Mouse (Mus musculus) heart, postnatal 36 days (tissue): ENCODE measurements at regions not wholly inside any gene's neighbourhood (a gene's known extent, or its start where the extent isn't known, plus 50 kb on each side); places are given as distances from the start of the nearest gene placed in this dataset.
A peak's percentile ranks its signal among the peaks of the same experiment; 100 is the strongest.

Experiments used
- DNase-seq, 2 experiments: peaks; one replicate each; pipeline ENCODE4 v3.0.0; 2021 to 2022
- intact Hi-C: fragments of 180-260 bp; cut with DNase I; formaldehyde crosslinking; loops from one replicate; pipeline ENCODE4 v1.15.1; 2025

DNA sequence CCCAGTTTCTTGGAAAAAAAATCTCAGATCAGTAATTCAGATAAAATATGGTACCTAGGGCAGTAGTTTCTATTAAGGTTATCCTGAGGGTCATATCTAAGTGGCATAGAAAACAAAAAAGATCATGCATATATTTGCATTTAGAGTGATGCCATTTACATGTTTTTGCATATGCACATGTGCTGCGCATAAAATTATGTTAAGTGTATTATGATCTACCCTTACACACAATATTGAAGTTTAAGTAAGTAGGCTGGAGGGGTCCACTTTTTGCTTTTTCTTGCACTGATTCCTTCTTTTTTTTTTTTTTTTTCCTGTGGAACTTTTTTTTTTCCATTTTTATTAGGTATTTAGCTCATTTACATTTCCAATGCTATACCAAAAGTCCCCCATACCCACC lies 193.1 kb upstream of the Ptbp2 start:
- intact Hi-C loops, result no loop called here
- DNase-seq, result no peak

DNA sequence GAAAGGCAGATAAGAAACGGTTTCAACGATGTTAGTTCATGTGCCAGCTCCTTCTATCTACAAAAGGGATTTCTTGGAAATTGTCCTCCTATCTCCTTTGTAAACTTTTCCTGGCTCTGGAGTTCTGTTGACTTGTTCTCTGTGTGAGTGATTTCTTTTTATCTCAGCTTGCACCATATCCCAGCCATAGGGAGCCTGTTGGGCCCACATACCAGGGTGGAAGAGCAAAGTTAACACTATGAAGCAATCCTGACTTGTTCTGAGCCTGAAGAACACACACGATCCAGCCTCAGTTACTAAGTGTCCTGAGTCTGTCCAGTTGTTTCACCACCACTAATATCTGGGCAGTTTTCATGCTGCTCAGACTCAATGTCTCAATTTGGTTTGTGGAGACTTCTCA lies 192.1 kb upstream of the Ptbp2 start:
- intact Hi-C loops, result no loop called here
- no peak for DNase-seq

DNA sequence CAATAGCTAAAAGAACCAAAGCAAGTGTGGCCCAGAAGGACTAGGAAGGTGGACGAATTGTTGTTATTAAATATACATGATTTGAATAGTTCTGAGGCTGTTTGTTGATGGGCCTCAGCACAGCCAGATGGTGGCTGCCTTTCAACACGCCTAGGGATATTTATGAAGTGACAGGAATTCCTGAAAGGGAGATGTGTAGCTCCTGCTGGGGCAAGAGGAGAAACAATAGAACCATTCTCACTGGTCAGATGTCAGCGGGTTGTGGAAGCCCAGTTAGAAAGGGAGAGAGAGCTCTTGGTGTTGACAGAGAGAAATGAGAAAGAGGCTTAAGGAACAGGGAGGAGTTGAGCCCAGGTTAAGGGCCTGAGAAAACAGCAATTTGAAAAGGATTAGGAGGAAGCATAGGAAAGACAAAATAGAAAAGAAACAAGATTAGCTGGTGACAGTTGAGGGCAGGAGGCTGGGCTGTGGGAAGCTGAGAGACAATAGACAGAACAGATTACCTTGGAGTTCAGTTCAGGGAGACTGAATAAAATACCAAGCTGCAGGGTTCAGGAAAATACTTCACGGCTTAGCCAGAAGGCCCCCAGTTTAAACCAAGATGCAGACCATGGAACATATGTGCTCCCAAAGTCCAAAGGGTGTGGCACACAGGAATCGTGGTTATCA lies 174.7 kb upstream of the Ptbp2 start:
- intact Hi-C loops, result no loop called here
- no peak for DNase-seq

DNA sequence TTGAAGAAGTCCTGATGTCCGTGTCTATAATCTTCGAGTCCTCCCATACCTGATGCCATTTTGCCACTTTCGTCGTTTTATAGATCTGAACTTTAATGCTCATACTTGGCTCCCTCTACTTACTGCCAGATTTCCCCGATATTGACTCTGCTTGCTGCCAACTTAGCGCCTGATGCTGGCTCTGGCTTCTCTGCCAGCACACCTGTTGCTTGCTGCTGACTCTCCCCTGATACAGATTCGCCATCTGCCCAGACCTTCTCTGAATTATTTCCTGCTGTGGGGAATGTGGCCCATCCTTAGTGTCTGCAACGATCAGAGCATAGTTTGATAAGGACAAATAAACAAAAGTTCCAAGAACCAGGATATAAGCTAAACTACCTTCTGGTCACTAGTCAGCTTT lies 173.3 kb upstream of the Ptbp2 start:
- intact Hi-C loops, result no loop called here
- DNase-seq, result no peak

DNA sequence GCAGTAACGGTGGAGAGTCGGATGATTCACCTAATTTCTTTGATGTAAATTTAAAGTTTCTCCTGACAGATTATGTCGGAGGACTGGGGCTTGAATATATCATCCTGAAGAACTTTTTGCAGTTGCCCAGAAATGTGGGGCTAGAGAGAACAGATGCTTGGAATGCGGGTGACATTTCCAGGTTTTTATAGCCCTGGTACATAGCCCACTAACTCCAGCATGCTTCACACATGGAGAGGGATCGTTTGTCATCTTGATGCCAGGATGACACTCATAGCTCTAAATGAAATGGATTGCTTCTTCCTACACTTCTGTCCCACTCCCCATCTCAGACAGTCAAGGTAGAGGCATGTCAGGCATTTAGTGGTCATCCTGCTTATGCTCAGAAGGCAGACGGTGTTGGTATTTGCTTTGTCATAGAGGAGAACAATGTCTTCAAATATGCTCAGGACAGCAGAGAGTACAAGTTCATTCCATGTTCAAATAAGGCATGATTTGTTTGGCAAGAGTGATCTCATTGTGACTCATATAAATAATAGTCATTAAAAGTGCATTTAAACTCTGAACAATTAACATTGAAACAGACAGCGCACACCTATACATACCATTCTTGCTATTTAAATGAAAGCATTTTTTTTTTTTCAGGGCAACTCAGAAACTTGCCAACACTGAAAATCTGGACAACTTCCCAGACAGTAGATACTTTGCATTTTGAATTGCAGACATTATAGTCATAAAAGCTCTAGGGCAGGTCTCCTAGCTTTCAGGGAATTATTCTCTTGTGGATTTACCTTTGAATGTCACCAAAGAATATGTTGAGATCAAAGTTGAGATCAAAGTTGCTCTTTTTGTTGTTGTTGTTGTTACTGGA lies 171.7 kb upstream of the Ptbp2 start:
- intact Hi-C loops, result no loop called here
- no peak for DNase-seq

DNA sequence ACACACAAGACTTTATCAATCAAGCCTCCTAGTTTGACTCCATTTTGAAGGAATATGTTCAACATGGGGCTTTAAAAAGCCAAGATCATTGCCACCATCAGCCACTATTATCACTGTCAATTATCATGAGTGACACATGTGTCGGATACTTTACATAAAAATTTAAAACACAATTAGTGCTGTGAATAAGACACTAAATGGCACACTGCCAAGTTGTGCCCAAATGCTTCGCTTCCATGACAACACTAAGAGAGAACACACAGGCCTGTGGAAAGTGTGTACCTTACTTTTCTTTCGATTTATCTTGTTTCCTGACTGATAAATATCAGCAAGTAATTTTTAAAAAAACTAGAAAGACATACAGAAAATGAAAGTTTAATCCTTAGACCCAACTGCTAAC lies 166.5 kb upstream of the Ptbp2 start:
- no peak for DNase-seq
- intact Hi-C loops, result no loop called here

DNA sequence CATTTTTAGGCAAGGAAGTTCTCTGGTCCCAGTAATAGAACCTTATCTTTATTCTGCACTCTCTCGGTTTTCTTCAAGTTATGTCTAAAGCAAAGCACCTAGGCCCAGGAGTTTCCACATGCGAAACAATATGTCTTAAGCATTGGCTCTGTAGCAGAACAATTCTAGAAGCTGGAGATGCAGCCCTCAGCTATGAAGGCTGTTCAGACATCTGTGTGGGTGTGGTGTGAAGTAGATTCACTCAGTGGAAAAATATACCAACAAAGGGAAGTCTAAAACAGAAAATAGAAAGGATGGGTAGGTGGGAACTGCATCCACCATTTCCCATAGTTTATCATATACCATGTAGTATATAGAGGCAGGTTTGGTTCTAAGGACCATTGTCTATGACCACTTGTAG lies 165.8 kb upstream of the Ptbp2 start:
- no peak for DNase-seq
- intact Hi-C loops, result no loop called here

DNA sequence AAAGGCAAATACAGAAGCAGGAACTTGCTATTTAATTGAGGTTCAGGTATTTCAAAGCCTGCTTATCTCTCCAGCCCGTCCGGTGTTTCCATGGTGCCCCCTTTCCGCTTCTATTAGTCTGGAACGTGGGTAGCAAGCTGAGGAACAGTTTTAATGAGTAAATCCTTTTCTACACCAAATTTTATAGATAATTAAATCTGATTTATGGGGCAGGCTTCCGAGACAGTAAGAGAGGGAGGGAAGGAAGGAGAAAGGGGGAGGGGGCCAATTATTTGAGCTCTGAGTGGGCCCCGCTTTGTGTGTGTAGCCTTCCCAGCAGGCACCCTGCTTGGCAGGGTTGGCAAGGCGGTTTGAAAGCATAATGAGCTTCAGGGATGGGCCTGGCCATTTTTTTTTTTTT lies 165.4 kb upstream of the Ptbp2 start:
- DNase-seq, result no peak
- intact Hi-C loops, result no loop called here

DNA sequence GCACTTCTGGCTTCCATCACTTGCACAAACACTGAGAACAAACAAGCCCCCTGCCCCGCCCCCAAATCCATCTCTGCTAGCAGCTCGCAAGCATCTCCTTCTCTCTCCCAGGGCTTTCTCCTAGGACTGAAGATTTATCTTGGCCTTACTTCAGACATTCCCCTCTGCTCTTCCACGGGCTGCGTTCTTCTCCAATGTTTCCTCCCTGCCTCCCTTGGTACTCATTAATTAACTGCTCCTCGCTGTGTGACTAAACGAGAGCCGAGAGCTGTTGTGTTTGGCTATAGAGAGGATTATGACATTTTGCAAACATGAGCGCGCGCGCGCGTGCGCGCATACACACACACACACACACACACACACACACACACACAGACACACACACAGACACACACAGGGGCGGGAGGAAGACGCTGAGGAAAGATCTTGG lies 164.8 kb upstream of the Ptbp2 start:
- DNase-seq, result no peak
- intact Hi-C loops, result no loop called here

DNA sequence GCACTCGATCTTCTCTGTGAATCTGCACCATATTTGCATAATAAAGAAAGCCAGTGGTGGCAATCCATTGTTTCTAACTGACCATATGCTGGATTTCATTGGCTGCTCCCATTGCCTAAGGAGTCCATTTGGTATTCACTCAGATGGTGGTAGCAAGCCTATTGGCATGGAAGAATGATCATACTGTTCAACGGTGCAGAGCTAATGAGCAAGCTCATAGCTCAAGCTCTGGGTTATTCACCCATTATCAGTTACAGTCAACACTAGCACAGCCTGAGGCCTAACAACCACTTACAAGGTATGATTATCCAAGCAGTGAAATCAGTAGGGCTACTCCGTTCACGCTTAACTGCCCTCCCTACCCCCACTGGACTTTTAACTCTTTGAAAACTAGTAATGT lies 162.9 kb upstream of the Ptbp2 start:
- intact Hi-C loops, result no loop called here

DNA sequence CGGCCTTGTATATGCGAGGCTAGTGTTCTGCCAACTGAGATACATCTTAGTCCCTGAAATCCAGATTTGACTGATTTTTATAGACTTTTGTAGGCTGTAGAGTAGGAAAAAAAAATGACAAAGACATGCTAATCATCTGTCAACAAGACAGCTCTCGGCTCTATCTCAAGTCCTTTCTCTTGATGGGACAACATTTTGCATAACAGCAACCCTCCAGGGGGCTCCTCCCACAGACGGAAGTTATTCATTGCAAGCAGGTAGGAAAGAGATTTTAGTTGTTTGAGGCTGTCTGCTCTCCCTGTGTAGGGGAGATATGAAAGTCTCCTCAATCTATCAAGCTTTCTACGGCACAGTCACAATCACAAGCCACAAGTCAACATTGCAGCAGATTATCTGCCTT lies 159.8 kb upstream of the Ptbp2 start:
- DNase-seq, result no peak
- intact Hi-C loops, result no loop called here

More for the DNA sequence above, 162.9 kb upstream of the Ptbp2 start:
- DNase-seq, result no peak

DNA sequence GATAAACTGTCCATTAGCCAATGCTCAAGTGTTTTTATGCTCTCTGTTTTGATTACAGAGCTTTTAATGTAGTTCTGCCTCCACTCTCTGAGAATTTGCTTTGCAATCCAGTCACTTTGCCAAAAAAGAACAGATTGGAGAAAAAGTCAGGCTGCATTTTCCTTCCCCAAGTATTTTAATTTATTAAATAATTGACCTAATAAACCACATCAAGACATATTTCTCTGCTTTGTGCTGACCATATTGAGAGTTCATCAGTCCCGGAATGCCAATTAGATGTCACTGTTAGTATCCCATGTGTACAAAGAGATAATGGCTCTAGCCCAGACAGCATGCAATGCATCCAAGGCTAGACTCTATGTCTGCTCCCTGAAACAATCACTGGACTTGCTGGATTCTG lies 154.8 kb upstream of the Ptbp2 start:
- DNase-seq, result no peak
- intact Hi-C loops, result no loop called here

DNA sequence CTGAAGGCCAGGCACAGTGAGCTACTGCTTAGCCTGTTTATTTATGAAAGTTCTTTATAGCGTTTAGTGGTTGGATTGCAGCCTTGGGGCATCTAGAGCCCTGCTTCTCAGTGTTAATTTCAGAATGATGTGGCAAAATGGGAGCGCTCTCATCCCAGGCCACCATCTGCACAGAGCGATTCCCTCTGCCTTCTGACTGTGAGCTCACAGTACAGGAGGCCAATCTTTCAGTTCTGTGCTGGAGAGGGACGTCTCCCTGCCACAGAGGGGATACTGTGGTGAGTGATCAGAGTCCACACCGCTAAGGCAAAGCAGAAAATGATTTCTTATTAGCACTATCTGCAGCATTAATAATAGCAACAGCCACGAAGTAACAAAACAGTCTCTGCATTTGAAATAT lies 154.2 kb upstream of the Ptbp2 start:
- DNase-seq, result no peak
- intact Hi-C loops, result no loop called here

DNA sequence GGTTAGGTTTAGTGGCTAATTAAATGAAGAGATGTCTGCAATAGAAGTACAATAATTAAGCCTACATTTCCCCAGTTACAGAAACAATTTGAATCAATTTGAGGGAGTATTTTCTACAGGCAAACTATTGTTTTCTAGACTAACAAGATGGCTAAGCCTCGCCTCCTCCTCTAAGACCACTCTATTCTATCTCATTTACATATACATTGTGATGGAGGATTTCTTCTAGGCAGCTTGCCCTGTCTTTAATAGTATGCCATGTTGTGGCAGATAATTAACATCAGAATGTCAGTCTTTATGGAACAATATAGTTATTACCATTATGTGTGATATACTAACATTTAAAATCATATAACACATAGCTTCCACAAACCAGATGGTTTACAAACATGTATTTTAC lies 152.3 kb upstream of the Ptbp2 start:
- no peak for DNase-seq
- intact Hi-C loops, result no loop called here

DNA sequence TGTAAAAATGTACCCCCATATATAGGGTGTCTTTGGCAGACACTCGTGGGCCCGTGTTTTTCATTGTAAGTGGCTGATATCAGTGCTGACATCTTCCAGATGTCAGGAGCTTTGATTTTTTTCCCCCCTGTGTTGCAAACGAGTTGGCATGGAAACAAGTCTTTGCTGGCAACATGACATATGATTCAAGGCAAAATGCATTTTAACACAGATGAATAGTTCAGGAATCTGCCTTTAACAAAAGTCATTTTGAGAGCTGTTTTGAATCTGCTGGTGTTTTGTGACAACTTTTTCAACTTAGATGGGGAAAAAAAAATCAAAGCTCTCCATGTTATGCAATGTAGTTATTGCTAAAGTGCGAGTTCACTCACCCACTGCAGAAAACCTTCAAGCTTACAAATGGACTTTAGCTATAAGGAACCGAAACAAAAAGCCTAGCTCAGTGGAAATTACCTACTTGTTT lies 148.8 kb upstream of the Ptbp2 start:
- intact Hi-C loops, result no loop called here
- peak in 1 of 2 experiments; percentile 18 for DNase-seq

DNA sequence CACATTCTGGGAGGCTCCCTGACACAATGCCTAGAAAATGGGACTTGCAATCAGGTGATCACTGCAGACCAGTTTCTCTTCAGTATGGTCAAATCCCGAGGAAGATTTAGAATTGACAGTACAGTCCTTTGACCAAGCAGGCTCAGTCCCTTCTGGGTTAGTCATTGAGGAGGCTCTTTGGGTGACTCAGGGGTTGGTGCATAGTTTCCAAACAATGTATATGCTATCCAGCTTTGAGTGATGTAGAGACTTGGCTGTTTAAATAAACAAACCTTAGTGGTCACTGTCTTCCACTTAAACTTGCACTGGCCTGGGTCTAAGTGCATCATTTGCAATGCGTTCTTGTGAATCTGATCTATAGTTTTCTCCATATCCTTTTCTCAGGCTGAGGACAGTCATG lies 144.0 kb upstream of the Ptbp2 start:
- intact Hi-C loops, result no loop called here
- DNase-seq, result no peak

DNA sequence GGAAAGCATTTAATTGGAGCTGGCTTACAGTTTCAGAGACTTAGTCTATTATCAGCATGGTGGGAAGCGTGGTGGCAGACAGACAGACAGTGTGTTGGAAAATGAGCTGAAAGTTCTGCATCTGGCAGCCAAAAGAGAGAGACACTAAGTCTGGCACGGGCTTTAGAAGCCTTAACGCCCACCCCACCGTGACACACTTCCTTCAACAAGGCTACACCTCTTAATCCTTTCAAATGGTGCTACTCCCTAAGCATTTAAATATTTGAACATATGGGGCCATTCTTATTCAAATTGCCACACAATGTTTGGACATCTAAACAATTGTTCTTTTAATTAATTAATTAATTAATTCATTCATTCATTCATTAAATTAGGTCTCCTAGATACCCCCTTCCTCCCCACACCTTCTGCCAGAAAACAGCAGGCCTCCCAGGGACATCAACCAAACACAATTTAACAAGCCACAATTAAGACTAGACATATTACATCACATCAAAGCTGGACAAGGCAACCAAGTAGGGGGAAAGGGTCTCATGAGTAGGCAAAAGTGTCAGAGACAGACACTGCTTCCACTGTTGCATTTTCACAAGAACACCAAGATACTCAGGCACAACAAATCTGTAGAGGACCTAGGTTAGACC lies 135.4 kb upstream of the Ptbp2 start:
- intact Hi-C loops, result no loop called here
- DNase-seq, result no peak

DNA sequence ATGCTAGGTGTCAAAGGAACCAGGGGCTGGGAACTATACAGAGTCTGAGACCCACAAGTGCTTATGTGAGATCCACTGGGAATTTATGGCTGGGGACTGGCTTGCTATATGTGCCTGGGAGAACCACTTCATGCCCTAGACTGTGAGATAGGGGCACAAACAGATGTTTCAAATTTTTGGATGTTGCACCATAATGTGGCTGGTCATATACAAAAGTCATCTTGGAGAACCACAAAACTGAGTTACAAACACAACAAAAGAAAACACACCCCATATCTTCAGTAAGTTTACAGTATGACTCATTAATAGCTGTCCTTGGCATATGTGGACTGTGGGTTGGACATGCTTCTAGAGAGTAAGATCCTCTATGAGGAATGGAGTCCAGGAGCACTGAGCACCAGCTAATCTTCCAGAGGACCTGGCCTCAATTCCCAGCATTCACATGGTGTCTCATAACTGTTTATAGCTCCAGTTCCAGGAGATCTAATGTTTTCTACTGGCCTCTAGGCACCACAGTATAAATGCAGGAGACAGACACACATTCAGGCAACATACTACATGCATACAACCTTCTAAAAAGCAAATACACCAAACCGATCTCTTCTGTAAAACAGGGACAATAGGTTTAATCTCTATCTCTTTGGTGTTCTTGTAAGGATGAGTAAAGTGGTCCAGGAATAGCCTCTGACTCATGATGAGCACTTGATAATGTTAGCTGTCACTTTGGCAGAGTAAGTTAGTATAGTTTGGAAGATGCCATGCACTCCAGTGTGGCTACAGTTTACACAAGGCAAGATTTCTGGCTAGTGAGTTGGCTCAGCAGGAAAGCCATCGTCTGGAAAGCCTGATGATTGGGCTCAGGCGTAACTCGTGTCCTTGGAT lies 132.0 kb upstream of the Ptbp2 start:
- no peak for DNase-seq
- intact Hi-C loops, result no loop called here

DNA sequence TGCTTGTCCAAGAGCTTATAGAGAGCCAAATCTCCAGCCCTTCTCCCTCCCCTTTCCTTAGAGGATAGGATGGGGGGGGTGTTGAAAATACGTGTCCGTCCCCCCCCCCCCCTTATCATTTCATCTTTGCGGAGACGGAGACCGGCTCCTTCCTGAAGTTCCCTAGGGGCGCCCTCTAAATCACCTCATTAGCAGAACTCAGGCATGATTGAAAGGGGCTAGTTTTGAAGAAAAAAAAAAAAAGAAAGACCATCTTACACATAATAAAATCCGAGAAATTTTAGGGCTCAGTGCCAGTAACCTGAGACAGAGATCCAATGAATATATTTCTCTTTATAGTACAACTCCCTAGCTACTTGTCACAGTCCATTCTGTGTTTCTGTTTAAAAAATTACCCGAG lies 127.3 kb upstream of the Ptbp2 start:
- no peak for DNase-seq
- intact Hi-C loops, result no loop called here

DNA sequence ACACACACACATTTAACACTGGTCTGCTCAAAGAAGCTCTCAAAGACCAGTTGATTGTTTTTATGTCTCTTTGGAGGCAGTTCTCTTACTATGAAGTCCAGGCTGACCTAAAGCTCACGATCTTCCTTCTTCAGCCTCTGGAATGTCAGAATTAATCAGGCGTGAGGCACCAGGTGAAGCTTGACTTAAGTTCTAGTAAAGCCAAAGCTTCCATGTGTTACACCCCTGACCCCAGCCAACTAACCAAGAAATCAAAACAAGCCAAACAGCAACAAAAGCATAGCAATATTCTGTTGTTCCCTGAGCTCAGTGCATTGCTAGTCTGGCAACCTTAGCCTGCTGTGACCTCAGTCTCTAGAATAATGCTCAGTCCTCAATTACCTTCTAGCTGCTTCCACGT lies 120.0 kb upstream of the Ptbp2 start:
- intact Hi-C loops, result no loop called here
- no peak for DNase-seq

DNA sequence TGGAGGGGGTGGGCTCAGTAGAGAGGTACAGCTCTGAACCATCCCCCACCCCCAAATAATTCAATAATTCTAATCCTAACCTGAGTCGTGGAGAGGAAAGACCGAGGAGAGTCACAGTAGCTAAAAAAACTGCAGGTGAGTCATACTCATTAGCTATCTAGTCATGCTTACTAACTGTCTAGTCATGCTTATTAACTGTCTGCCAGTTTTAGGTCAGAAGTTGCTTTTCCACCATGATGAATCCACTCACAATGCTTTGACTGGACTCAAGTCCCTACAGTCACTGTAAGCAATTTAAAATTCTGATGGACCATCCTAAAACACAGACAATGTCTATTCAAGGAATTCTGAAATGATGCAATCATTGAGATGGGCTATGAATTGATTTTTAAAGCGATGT lies 110.9 kb upstream of the Ptbp2 start:
- DNase-seq, result no peak
- intact Hi-C loops, result no loop called here
